Mouse (Mus musculus): ENCODE data around the gene Muc5b. TPM values are rescaled to one million over a fixed set of nuclear protein-coding genes. Genes with fewer than 3 reads are reported as not detected.

Muc5b gene
- polyA plus RNA-seq, 1 experiment from 2014 or later: 0.04 TPM

- H3K4me3 ChIP-seq: no peak overlapping the region
- peaks cover 39% of the 10 kb centered on the region for H3K27me3 ChIP-seq
- no peaks in the 10 kb centered on the region for H3K36me3 ChIP-seq
- 68% methylated on average over 6 of the region's 6 CpGs for WGBS
- ATAC-seq (ENCODE audit: low read depth): no peak
- H3K9ac ChIP-seq: no peak overlapping the region
- peaks cover 8% of the 10 kb centered on the region for H3K4me1 ChIP-seq (replicated peaks)
- H3K27ac ChIP-seq (replicated peaks): no peak overlapping the region
- H3K4me2 ChIP-seq: no peak overlapping the region
- no peaks in the 10 kb centered on the region for H3K9me3 ChIP-seq
Measured at GRCm38 (mm10) chr7:141908591-141908990, 69.7 kb downstream of the Muc5b start.

GRCm38 (mm10) chr7:141911305-141911704, 72.4 kb downstream of the Muc5b start:
- no peak overlapping the region for H3K27ac ChIP-seq (replicated peaks)
- H3K36me3 ChIP-seq: no peaks in the 10 kb centered on the region
- H3K9me3 ChIP-seq: no peaks in the 10 kb centered on the region
- 68% methylated on average over 3 of the region's 3 CpGs for WGBS
- ATAC-seq (ENCODE audit: low read depth): no peak
- no peak overlapping the region for H3K9ac ChIP-seq
- no peak overlapping the region for H3K4me2 ChIP-seq
- H3K4me1 ChIP-seq (replicated peaks): peaks cover 8% of the 10 kb centered on the region
- H3K4me3 ChIP-seq: no peak overlapping the region
- peaks cover 19% of the 10 kb centered on the region for H3K27me3 ChIP-seq

- WGBS: 92% methylated on average over 2 of the region's 2 CpGs
- H3K27me3 ChIP-seq: no peaks in the 10 kb centered on the region
- no peak within 1 kb of the TSS for H3K9ac ChIP-seq
- H3K4me1 ChIP-seq (replicated peaks): no peaks in the 10 kb centered on the region
- no peak within 1 kb of the TSS for H3K4me2 ChIP-seq
- H3K9me3 ChIP-seq: no peaks in the 10 kb centered on the region
- no peak for ATAC-seq (ENCODE audit: low read depth)
- no peak within 1 kb of the TSS for H3K27ac ChIP-seq (replicated peaks)
- H3K36me3 ChIP-seq: no peaks in the 10 kb centered on the region
- H3K4me3 ChIP-seq: no peak within 1 kb of the TSS
Measured at GRCm38 (mm10) chr7:141918407-141918806, 79.5 kb downstream of the Muc5b start, which contains the start of gene Tollip. Tollip (minus strand) TSS chr7:141918507.

Other genes with a start within 250 kb of the Muc5b start
- 0.17 and 0.20 TPM in 2 replicates for gene Muc6, start 183.8 kb upstream of the Muc5b start, polyA plus RNA-seq (2015; fragmentation: Nextera tagmentation; extraction: Ambion mirVana)
- gene Muc2, start 148.7 kb upstream of the Muc5b start, polyA plus RNA-seq (2015; fragmentation: Nextera tagmentation; extraction: Ambion mirVana): 0.37 and 0.81 TPM in 2 replicates
- not detected in 2 replicates for gene Muc5ac, start 50.1 kb upstream of the Muc5b start, polyA plus RNA-seq (2015; fragmentation: Nextera tagmentation; extraction: Ambion mirVana)
- gene Tollip, start 79.4 kb downstream of the Muc5b start, polyA plus RNA-seq (2015; fragmentation: Nextera tagmentation; extraction: Ambion mirVana): 66.8 and 68.9 TPM in 2 replicates
- 20.1 and 20.6 TPM in 2 replicates for gene Brsk2, start 110.7 kb downstream of the Muc5b start, polyA plus RNA-seq (2015; fragmentation: Nextera tagmentation; extraction: Ambion mirVana)
- 51.3 and 52.8 TPM in 2 replicates for gene Mob2, start 222.0 kb downstream of the Muc5b start, polyA plus RNA-seq (2015; fragmentation: Nextera tagmentation; extraction: Ambion mirVana)